Mouse (Mus musculus): ENCODE data around the gene Gm45208. TPM values are rescaled to one million over a fixed set of nuclear protein-coding genes. Genes with fewer than 3 reads are reported as not detected.
"Not testable (repeated sequence)": the region's sequence is repeated elsewhere in the genome, so short reads cannot be mapped to it uniquely, and the experiment has no call there.

Gene Gm45208
- polyA plus RNA-seq, 1 experiment = 1.7 TPM

DNA sequence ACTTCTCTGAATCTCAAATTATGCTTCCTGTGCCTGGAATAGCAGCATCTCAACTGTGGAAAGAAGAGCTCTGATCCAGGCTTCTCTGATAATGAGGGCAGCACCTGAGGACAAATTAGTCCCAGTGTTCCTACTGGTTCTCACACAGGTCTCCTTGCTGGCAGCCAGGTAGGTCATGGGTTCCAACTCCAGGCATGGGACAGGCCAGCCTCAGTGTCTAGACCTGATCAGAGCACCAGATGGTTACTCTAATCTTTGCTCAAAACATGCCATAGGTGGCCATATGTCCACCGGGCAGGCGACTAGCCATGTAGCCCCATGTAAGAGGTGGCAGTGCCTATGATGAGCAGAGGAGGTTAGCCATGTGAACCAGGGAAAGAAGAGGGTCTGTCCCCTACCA is 33.7 kb upstream of the Gm45208 start:
- WGBS = 92% methylated on average over 2 of the region's 2 CpGs
- H3K4me3 ChIP-seq (replicated peaks; ENCODE audit: extremely low read depth, low read depth, low read length) = no peak overlapping the region
- TF ChIP-seq CTCF (IDR thresholded peaks at IDR 0.05; ENCODE audit: insufficient read depth, low read length) (no peak), POLR2A (IDR thresholded peaks at IDR 0.05; ENCODE audit: borderline replicate concordance, extremely low read depth, low read depth, low read length) (no peak)
- no peak for DNase-seq
- no peaks in the 10 kb centered on the region for H3K4me1 ChIP-seq (ENCODE audit: control insufficient read depth, insufficient read depth, low read length)

- no peak for DNase-seq
- H3K4me1 ChIP-seq (ENCODE audit: control insufficient read depth, insufficient read depth, low read length) = no peaks in the 10 kb centered on the region
- no peak overlapping the region for H3K4me3 ChIP-seq (replicated peaks; ENCODE audit: extremely low read depth, low read depth, low read length)
- no peak for TF ChIP-seq POLR2A (IDR thresholded peaks at IDR 0.05; ENCODE audit: borderline replicate concordance, extremely low read depth, low read depth, low read length)
- no peak for TF ChIP-seq CTCF (IDR thresholded peaks at IDR 0.05; ENCODE audit: insufficient read depth, low read length)
- 50% methylated on average over 3 of the region's 3 CpGs for WGBS
These were observed 31.6 kb upstream of the Gm45208 start for GRCm38 (mm10) chrX:7690486-7690885.

DNA sequence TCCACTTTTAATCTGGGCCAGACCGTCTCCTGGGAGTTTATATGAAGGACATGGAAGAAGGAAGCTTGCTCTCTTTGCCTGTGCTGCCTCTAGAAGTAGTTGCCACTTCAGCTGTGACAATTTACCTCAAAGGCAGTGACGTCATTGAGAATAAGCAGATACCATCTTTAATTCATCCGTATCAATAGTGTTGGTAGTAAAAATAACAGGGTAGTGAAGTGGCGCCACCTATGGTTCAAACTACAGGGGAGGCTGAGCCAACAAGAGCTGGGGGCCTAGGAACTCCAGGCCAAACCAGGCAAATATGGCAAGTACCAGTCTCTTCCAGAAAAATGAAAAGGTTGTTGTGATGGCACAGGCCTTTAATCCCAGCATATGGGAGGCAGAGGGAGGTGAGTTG is 29.2 kb upstream of the Gm45208 start:
- H3K4me3 ChIP-seq (replicated peaks; ENCODE audit: extremely low read depth, low read depth, low read length) = no peak overlapping the region
- H3K4me1 ChIP-seq (ENCODE audit: control insufficient read depth, insufficient read depth, low read length) = no peaks in the 10 kb centered on the region
- 40% methylated on average over 4 of the region's 4 CpGs for WGBS
- no peak for DNase-seq
- TF ChIP-seq CTCF (IDR thresholded peaks at IDR 0.05; ENCODE audit: insufficient read depth, low read length) = peak; percentile 28; the same call in 1 of the 2 replicates
- TF ChIP-seq POLR2A (IDR thresholded peaks at IDR 0.05; ENCODE audit: borderline replicate concordance, extremely low read depth, low read depth, low read length) = no peak

GRCm38 (mm10) chrX:7696520-7696919 is 25.5 kb upstream of the Gm45208 start:
- Histone ChIP-seq H3K4me3 (replicated peaks; ENCODE audit: extremely low read depth, low read depth, low read length) (no peak overlapping the region), H3K4me1 (ENCODE audit: control insufficient read depth, insufficient read depth, low read length) (no peaks in the 10 kb centered on the region)
- 40% methylated on average over 6 of the region's 6 CpGs for WGBS
- DNase-seq = no peak
- TF ChIP-seq CTCF (IDR thresholded peaks at IDR 0.05; ENCODE audit: insufficient read depth, low read length) (no peak), POLR2A (IDR thresholded peaks at IDR 0.05; ENCODE audit: borderline replicate concordance, extremely low read depth, low read depth, low read length) (no peak)

- peak within 1 kb of the TSS; percentile 65 for H3K4me3 ChIP-seq (replicated peaks; ENCODE audit: extremely low read depth, low read depth, low read length)
- TF ChIP-seq CTCF (IDR thresholded peaks at IDR 0.05; ENCODE audit: insufficient read depth, low read length) (no peak), POLR2A (IDR thresholded peaks at IDR 0.05; ENCODE audit: borderline replicate concordance, extremely low read depth, low read depth, low read length) (peak; percentile 71; the same call in 1 of the 2 replicates)
- 22% methylated on average over 33 of the region's 33 CpGs for WGBS
These were observed 25.1 kb upstream of the Gm45208 start, which contains the start of gene Gpkow for GRCm38 (mm10) chrX:7696954-7697381. TSS of gene Gpkow (plus strand) at chrX:7697131.

DNA sequence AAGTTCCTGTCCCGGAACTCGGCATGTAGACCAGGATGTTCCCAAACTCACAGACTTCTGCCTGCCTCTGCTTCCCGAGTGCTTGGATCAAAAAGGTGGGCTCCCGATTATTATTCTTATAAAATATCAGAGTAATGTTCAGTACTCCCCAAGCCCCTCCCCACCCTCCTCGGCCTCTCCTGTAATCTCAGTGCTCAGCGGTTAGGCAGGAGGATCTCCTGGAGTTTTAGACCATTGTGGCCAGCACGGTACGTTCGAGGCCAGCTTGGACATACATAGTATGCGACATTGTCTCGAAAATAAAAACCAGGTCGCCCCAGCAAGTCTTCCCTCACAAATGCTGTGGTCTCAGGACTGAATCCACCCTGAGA is 8.3 kb upstream of the Gm45208 start:
- not testable (repeated sequence) for H3K4me1 ChIP-seq (ENCODE audit: control insufficient read depth, insufficient read depth, low read length)
- 38% methylated on average over 6 of the region's 12 CpGs for WGBS

More at GRCm38 (mm10) chrX:7696954-7697381, 25.1 kb upstream of the Gm45208 start, which contains the start of gene Gpkow:
- DNase-seq = peak; percentile 67
- no peaks in the 10 kb centered on the region for H3K4me1 ChIP-seq (ENCODE audit: control insufficient read depth, insufficient read depth, low read length)

GRCm38 (mm10) chrX:7714135-7714899 is 7.7 kb upstream of the Gm45208 start, which contains the start of gene Wdr45:
TSS of gene Wdr45 (plus strand) at chrX:7714333.
- 27% methylated on average over 45 of the region's 60 CpGs for WGBS
- DNase-seq = peak; percentile 84
- peak within 1 kb of the TSS; percentile 52 for H3K4me3 ChIP-seq (replicated peaks; ENCODE audit: extremely low read depth, low read depth, low read length)
- H3K4me1 ChIP-seq (ENCODE audit: control insufficient read depth, insufficient read depth, low read length) = not testable (repeated sequence)

More for the DNA sequence above, 8.3 kb upstream of the Gm45208 start:
- peak overlapping the region; percentile 52 for H3K4me3 ChIP-seq (replicated peaks; ENCODE audit: extremely low read depth, low read depth, low read length)
- not testable (repeated sequence) for DNase-seq

DNA sequence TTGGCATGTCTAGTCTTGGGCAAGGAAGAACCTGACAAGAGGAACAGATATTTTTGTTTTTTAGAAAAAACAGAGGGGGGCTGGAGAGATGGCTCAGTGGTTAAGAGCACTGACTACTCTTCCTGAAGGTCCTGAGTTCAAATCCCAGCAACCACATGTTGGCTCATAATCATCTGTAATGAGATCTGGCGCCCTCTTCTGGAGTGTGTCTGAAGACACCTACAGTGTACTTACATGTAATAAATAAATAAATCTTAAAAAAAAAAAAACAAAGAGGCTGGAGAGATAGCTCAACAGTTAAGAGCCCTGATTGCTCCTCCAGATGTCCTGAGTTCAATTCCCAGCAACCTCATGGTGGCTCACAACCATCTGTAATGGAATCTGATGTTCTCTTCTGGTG is 6.0 kb upstream of the Gm45208 start:
- not testable (repeated sequence) for H3K4me3 ChIP-seq (replicated peaks; ENCODE audit: extremely low read depth, low read depth, low read length); H3K4me1 ChIP-seq (ENCODE audit: control insufficient read depth, insufficient read depth, low read length); DNase-seq
- 48% methylated on average over 1 of the region's 1 CpGs for WGBS

GRCm38 (mm10) chrX:7722282-7722611 is 202 bp downstream of the Gm45208 start:
- no peak for DNase-seq
- WGBS = 29% methylated on average over 11 of the region's 11 CpGs
- no peaks in the 10 kb centered on the region; the same call in none of the 2 replicates for H3K4me1 ChIP-seq (ENCODE audit: control insufficient read depth, insufficient read depth, low read length)
- peak overlapping the region; percentile 97 for H3K4me3 ChIP-seq (replicated peaks; ENCODE audit: extremely low read depth, low read depth, low read length)
- TF ChIP-seq CTCF (IDR thresholded peaks at IDR 0.05; ENCODE audit: insufficient read depth, low read length) (no peak), POLR2A (IDR thresholded peaks at IDR 0.05; ENCODE audit: borderline replicate concordance, extremely low read depth, low read depth, low read length) (0 out of 2 replicates have a peak, but pooled peaks have one; percentile 56)

- TF ChIP-seq POLR2A (IDR thresholded peaks at IDR 0.05; ENCODE audit: borderline replicate concordance, extremely low read depth, low read depth, low read length) (no peak), CTCF (IDR thresholded peaks at IDR 0.05; ENCODE audit: insufficient read depth, low read length) (no peak)
- WGBS = 23% methylated on average over 4 of the region's 4 CpGs
- no peaks in the 10 kb centered on the region; the same call in none of the 2 replicates for H3K4me1 ChIP-seq (ENCODE audit: control insufficient read depth, insufficient read depth, low read length)
- DNase-seq = no peak
- H3K4me3 ChIP-seq (replicated peaks; ENCODE audit: extremely low read depth, low read depth, low read length) = peak overlapping the region; percentile 97
These were observed 646 bp downstream of the Gm45208 start for GRCm38 (mm10) chrX:7722691-7723090.

All from lung, adult 2 months (tissue).